Mouse (Mus musculus): Measurements from ENCODE around the gene Evx2. TPM values are rescaled to one million over a fixed set of nuclear protein-coding genes. Genes with fewer than 3 reads are reported as not detected.

Evx2 gene
- not detected for polyA plus RNA-seq (2017; shearing (Covaris generic))

GRCm38 (mm10) chr2:74659507-74660005 is at the start of gene Evx2:
Evx2 (minus strand) TSS chr2:74659557.

GRCm38 (mm10) chr2:74704393-74704998 is 45.1 kb upstream of the Evx2 start, which contains the start of gene Hoxd8:
Hoxd8 (plus strand) TSS chr2:74704615.

GRCm38 (mm10) chr2:74697567-74698121 is 38.3 kb upstream of the Evx2 start, which contains the start of gene Hoxd9:
Hoxd9 (plus strand) TSS chr2:74697727.

GRCm38 (mm10) chr2:74691022-74691951 is 31.9 kb upstream of the Evx2 start, which contains the start of gene Hoxd10:
Hoxd10 (plus strand) TSS chr2:74691924.

GRCm38 (mm10) chr2:74678891-74679595 is 19.7 kb upstream of the Evx2 start, which contains the start of gene Hoxd11:
Hoxd11 (plus strand) TSS chr2:74679557.

GRCm38 (mm10) chr2:74674881-74675665 is 15.7 kb upstream of the Evx2 start, which contains the start of gene Hoxd12:
Hoxd12 (plus strand) TSS chr2:74675013.

GRCm38 (mm10) chr2:74667842-74668357 is 8.5 kb upstream of the Evx2 start, which contains the start of gene Hoxd13:
Hoxd13 (plus strand) TSS chr2:74668310.

Other genes starting within 250 kb of the Evx2 start
- 23.7 TPM for gene Lnpk, start 80.1 kb downstream of the Evx2 start, polyA plus RNA-seq (2017; shearing (Covaris generic))
- gene Hoxd13, start 8.8 kb upstream of the Evx2 start, polyA plus RNA-seq (2017; shearing (Covaris generic)) = not detected
- not detected for gene Hoxd12, start 15.5 kb upstream of the Evx2 start, polyA plus RNA-seq (2017; shearing (Covaris generic))
- not detected for gene Hoxd11, start 20.0 kb upstream of the Evx2 start, polyA plus RNA-seq (2017; shearing (Covaris generic))
- gene Hoxd10, start 32.4 kb upstream of the Evx2 start, polyA plus RNA-seq (2017; shearing (Covaris generic)) = not detected
- not detected for gene Hoxd9, start 38.2 kb upstream of the Evx2 start, polyA plus RNA-seq (2017; shearing (Covaris generic))
- gene Hoxd8, start 45.1 kb upstream of the Evx2 start, polyA plus RNA-seq (2017; shearing (Covaris generic)) = not detected
- not detected for gene Hoxd3, start 52.4 kb upstream of the Evx2 start, polyA plus RNA-seq (2017; shearing (Covaris generic))
- gene Hoxd4, start 52.4 kb upstream of the Evx2 start, polyA plus RNA-seq (2017; shearing (Covaris generic)) = not detected
- gene Gm28230, start 67.2 kb upstream of the Evx2 start, polyA plus RNA-seq (2017; shearing (Covaris generic)) = not detected
- gene Hoxd1, start 103.4 kb upstream of the Evx2 start, polyA plus RNA-seq (2017; shearing (Covaris generic)) = not detected
- gene Mtx2, start 166.2 kb upstream of the Evx2 start, polyA plus RNA-seq (2017; shearing (Covaris generic)) = 11.6 TPM

Measured in CD4-positive, CD25-positive, alpha-beta regulatory T cell, adult 9 weeks (primary cell).